Mouse (Mus musculus) forebrain, postnatal 0 days (tissue): ENCODE measurements around the gene Cers5. TPM values are rescaled to one million over a fixed set of nuclear protein-coding genes. Genes with fewer than 3 reads are reported as not detected.
A peak's percentile ranks its signal among the peaks of the same experiment; 100 is the strongest.

Source experiments
- ATAC-seq: fragments of 200-750 bp; cut with Nextera tagmentation; 2 replicates; pipeline ENCODE4 v1.8.0; 2017; ENCODE audit warnings: mild to moderate bottlenecking, moderate library complexity
- DNase-seq: peaks from one replicate; pipeline ENCODE4 v3.0.0-alpha.2; 2015
- H3K27ac ChIP-seq: fragments of 300-500 bp; sonication (generic); 2 replicates; pipeline ENCODE4 v1.5.1; 2014; ENCODE audit warnings: low read depth, mild to moderate bottlenecking, antibody characterized with exemption, low read length, moderate library complexity, mixed read lengths
- H3K27me3 ChIP-seq: fragments of 300-500 bp; sonication (generic); 2 replicates; pipeline ENCODE4 v1.6.1; 2014; ENCODE audit warnings: mild to moderate bottlenecking, low read length, mixed read lengths; ENCODE audit not compliant: insufficient read depth
- H3K36me3 ChIP-seq: fragments of 300-500 bp; sonication (generic); 2 replicates; pipeline ENCODE4 v1.6.1; 2014; ENCODE audit warnings: mild to moderate bottlenecking, moderate library complexity; ENCODE audit not compliant: insufficient read depth
- H3K4me1 ChIP-seq: fragments of 300-500 bp; sonication (generic); 2 replicates; pipeline ENCODE4 v1.6.1; 2014; ENCODE audit warnings: antibody characterized with exemption; ENCODE audit not compliant: insufficient read depth
- H3K4me2 ChIP-seq: fragments of 300-500 bp; sonication (generic); 2 replicates; pipeline ENCODE4 v1.6.1; 2014; ENCODE audit warnings: low read depth, mild to moderate bottlenecking, moderate library complexity
- H3K4me3 ChIP-seq: fragments of 300-500 bp; sonication (generic); 2 replicates; pipeline ENCODE4 v1.5.1; 2014; ENCODE audit warnings: low read depth, low read length, mixed read lengths
- H3K9ac ChIP-seq: fragments of 300-500 bp; sonication (generic); 2 replicates; pipeline ENCODE4 v1.6.1; 2014; ENCODE audit warnings: mild to moderate bottlenecking
- H3K9me3 ChIP-seq: fragments of 300-500 bp; sonication (generic); 2 replicates; pipeline ENCODE4 v1.6.1; 2016; ENCODE audit warnings: low read length
- CTCF ChIP-seq: sonication (generic); IDR thresholded peaks from 2 replicates; pipeline ENCODE4 v1.5.1; 2016; ENCODE audit warnings: antibody characterized with exemption, control low read depth, low read depth
- WGBS: fragments of 180-500 bp; shearing (Covaris S2); extraction: QIAGEN DNeasy Blood & Tissue Kit; methylation state at CpG from one replicate; pipeline ENCODE4 v1.1.7; 2014; 5-methylcytosine and 5-hydroxymethylcytosine counted together
- polyA plus RNA-seq: library from polyadenylated mRNA; unstranded; fragments of >200 nt; fragmentation: Nextera tagmentation; extraction: Ambion mirVana; gene quantifications from 2 replicates; pipeline ENCODE4 v1.2.1, GENCODE M21; 2015
- total RNA-seq: library from RNA; depleted of rRNA; stranded (reverse); fragments of >200 nt; gene quantifications from 2 replicates; pipeline ENCODE4 v1.2.3, GENCODE M21; 2014

Cers5 gene
- total and polyA plus RNA-seq, 2 experiments from 2014 or later: 76.8 to 99.2 TPM

DNA sequence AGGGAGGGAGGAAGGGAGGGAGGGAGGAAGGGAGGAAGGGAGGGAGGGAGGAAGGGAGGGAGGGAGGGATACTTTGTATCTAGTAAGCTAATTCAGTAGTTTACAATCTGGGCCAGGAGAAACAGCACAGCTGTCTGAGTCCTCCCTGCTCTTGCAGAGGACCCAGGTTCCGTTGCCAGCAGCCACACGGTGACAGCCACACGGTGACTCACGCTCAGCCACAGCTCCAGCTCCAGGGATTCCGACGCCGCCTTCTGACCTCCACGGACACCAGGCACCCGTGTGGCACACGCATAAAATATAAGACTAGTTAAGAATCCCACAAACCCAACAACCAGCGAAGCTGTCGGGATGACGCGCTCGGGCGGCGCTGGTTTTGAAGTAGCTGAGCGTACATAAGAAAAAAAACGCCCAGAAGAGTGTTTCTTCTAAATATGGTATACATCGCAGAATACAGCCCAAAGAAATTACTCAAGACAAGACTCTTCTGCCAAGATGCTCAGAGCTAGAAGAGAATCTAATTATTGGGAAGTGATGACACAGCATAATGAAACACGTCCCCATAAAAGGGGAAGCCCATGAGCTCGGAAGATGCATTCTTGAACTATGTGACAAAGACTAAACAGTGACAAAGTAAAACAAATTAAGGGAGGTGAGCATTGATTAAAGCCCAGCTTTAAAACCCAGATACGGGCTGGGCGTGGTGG, 42.0 kb upstream of the Cers5 start:
- Histone ChIP-seq H3K9me3 (no peaks in the 10 kb centered on the region), H3K27ac (no peak overlapping the region), H3K4me3 (no peak overlapping the region), H3K9ac (no peak overlapping the region), H3K4me1 (peaks cover 15% of the 10 kb centered on the region; the same call in 1 of the 2 replicates), H3K4me2 (no peak overlapping the region), H3K36me3 (no peaks in the 10 kb centered on the region), H3K27me3 (no peaks in the 10 kb centered on the region)
- 81% methylated on average over 24 of the region's 24 CpGs for WGBS
- no peak for DNase-seq
- no peak for ATAC-seq
- TF ChIP-seq CTCF: no peak

DNA sequence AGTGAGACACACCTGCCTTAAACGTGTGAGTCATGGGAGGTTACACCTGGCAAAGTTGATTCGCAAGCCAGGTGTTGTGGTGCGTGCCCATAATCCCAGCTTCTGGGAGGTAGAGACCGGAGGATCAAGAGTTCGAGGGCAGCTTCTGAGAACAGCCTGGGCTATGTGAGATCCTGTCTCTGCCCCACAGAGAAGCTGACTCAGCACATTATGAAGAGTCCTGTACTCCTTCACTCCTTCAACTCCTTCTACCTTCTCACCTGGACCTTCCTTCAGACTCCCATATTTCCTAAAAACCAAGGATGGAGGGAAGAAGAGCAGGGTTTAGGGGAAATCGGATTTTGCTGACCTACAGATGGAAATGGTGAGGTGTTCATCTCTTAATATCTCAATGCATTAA, 41.0 kb upstream of the Cers5 start:
- Histone ChIP-seq H3K9me3 (no peaks in the 10 kb centered on the region), H3K4me2 (no peak overlapping the region), H3K27ac (no peak overlapping the region), H3K9ac (no peak overlapping the region), H3K4me1 (peaks cover 5% of the 10 kb centered on the region; the same call in 1 of the 2 replicates), H3K4me3 (no peak overlapping the region), H3K36me3 (no peaks in the 10 kb centered on the region), H3K27me3 (no peaks in the 10 kb centered on the region)
- 95% methylated on average over 6 of the region's 6 CpGs for WGBS
- no peak for TF ChIP-seq CTCF
- DNase-seq: no peak
- no peak for ATAC-seq

DNA sequence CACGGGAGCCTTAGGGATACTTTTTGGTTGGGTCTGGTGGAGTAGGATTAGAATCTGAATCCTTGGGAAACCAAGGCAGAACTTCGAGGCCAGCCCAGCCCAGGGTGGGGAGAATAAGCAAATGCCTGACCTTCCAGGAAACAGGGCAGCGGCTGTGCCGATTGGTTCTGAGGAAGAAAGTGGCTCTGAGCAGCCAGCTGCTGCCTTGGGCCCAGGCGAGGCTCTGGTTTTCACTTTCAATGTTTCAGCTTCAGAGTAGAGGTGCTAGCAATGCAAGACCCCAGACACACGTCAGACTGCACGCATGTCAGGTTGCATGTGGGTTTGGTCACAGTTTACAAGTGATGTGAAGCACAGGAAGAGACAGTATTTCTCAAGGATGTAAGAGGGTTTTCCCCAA, 39.4 kb upstream of the Cers5 start:
- no peak for ATAC-seq
- DNase-seq: no peak
- no peak for TF ChIP-seq CTCF
- Histone ChIP-seq H3K4me3 (no peak overlapping the region), H3K9ac (no peak overlapping the region), H3K27ac (no peak overlapping the region), H3K27me3 (no peaks in the 10 kb centered on the region), H3K4me2 (no peak overlapping the region), H3K9me3 (no peaks in the 10 kb centered on the region), H3K36me3 (no peaks in the 10 kb centered on the region), H3K4me1 (peaks cover 5% of the 10 kb centered on the region; the same call in 1 of the 2 replicates)
- 76% methylated on average over 7 of the region's 7 CpGs for WGBS

DNA sequence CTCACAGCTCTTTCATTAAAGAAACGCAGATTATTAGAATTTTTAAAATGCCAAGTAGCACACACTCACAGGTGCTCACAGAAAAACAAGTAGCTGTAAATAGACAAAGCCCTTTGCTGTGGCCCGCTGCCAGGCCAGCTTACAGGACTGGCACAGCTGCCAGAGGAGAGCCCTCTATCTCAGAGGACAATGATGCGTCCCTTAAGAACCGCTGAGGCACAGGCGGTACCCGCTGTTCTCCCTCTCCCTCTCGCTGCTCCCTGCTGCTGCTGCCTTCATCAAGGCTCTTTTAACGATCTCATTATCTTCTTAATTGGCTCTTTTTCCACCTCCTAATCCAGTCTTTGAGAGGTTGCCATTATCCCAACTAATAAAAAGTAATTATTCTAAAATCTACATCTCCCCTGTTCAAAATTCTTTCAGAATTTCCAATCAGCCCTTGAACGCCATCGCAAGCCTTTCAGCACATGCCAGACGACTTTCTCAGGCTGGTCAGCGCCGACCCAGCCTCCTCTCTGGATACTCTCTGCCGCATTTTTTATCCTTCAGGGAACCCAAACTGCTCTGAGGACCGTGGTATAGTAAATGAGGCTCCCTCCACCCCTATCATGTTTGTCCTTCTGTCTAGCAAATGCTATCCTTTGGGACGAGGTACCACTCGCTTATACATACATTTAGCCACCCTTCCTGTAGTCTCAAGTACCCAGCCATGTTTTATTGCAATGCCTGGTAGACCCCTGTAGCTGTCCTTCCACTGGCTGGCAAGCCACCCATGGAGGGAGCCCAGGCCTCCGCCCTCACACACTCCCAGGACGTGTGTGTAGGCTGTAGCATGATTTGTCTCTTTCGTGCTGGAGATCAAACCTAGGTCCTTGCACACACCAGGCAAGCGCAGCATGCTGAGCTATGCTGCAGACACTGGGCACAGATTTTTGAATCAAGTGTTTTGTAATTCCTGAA, 35.4 kb upstream of the Cers5 start:
- peak overlapping the region; percentile 66 for H3K27ac ChIP-seq
- TF ChIP-seq CTCF: no peak
- no peaks in the 10 kb centered on the region for H3K9me3 ChIP-seq
- ATAC-seq (peak; percentile 93), DNase-seq (peak; percentile 70)
- H3K4me1 ChIP-seq: peaks cover 5% of the 10 kb centered on the region; the same call in 1 of the 2 replicates
- H3K9ac ChIP-seq: peak overlapping the region; percentile 14; the same call in 1 of the 2 replicates
- H3K36me3 ChIP-seq: no peaks in the 10 kb centered on the region
- peak overlapping the region; percentile 11; the same call in 1 of the 2 replicates for H3K4me3 ChIP-seq
- H3K27me3 ChIP-seq: no peaks in the 10 kb centered on the region
- peak overlapping the region; percentile 26 for H3K4me2 ChIP-seq
- WGBS: 11% methylated on average over 21 of the region's 21 CpGs

DNA sequence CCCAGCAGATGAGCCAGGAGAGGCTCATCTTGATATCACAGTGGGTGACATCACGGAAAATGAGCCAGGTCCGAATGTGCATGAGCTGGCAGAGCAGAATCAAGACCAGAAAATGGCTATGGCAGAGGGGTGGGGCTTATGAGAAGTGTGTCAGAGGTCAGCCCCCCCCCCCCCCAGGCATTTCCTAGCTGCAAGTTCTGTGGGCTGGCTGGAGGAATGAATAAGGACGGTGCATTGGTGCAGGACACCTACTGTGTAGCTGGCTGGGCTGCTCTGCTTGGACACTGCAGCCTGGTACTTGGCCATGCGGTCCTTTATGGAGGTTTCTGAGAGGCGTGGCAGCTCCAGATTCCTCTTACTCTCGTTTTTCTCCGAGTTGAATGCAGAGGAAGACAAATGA, 33.5 kb upstream of the Cers5 start:
- H3K27ac ChIP-seq: no peak overlapping the region

DNA sequence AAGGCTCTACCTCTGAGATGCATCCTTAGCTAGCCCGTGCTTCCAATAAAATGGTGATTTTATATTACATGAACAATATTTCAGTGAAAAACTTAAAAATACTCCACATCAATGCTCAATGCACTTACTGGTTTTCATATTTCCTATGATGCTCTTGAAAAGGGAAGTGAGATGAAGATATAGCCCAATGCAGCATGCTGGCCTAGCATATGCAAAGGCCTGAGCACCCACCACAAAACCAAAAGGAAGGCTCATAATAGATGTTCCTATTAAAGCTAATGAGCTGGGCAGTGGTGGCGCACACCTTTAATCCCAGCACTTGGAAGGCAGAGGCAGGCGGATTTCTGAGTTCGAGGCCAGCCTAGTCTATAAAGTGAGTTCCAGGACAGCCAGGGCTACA, 33.0 kb upstream of the Cers5 start:
- WGBS: 84% methylated on average over 4 of the region's 4 CpGs
- no peak overlapping the region for H3K4me3 ChIP-seq
- H3K27me3 ChIP-seq: no peaks in the 10 kb centered on the region
- H3K9me3 ChIP-seq: no peaks in the 10 kb centered on the region
- no peak for TF ChIP-seq CTCF
- ATAC-seq (no peak), DNase-seq (no peak)
- peaks cover 5% of the 10 kb centered on the region; the same call in 1 of the 2 replicates for H3K4me1 ChIP-seq
- no peaks in the 10 kb centered on the region; the same call in 1 of the 2 replicates for H3K36me3 ChIP-seq
- H3K27ac ChIP-seq: no peak overlapping the region
- no peak overlapping the region for H3K4me2 ChIP-seq
- no peak overlapping the region for H3K9ac ChIP-seq

More for the DNA sequence above, 33.5 kb upstream of the Cers5 start:
- Histone ChIP-seq H3K4me3 (no peak overlapping the region), H3K9me3 (no peaks in the 10 kb centered on the region), H3K9ac (no peak overlapping the region), H3K4me1 (peaks cover 5% of the 10 kb centered on the region; the same call in 1 of the 2 replicates), H3K27me3 (no peaks in the 10 kb centered on the region), H3K4me2 (no peak overlapping the region), H3K36me3 (no peaks in the 10 kb centered on the region)
- ATAC-seq: no peak
- TF ChIP-seq CTCF: no peak
- no peak for DNase-seq
- 25% methylated on average over 7 of the region's 7 CpGs for WGBS
